Mouse (Mus musculus): Measurements from ENCODE around the gene Tbc1d8.

GRCm38 (mm10) chr1:39511775-39512174 lies 33.2 kb upstream of the Tbc1d8 start:
- TF ChIP-seq CTCF (IDR thresholded peaks at IDR 0.05) (no peak), POLR2A (IDR thresholded peaks at IDR 0.05; ENCODE audit: insufficient read depth, low read depth, low read length) (no peak), EP300 (IDR thresholded peaks at IDR 0.05; ENCODE audit: insufficient read depth, low read depth, low read length) (no peak)

Measured in heart, adult 2 months (tissue).